Mouse (Mus musculus) liver, embryonic 11.5 days (tissue): ENCODE measurements at regions not wholly inside any gene's neighbourhood (a gene's known extent, or its start where the extent isn't known, plus 50 kb on each side); places are given as distances from the start of the nearest gene placed in this dataset.

Source experiments
- ATAC-seq: fragments of 200-750 bp; cut with Nextera tagmentation; replicated peaks from 2 replicates; pipeline ENCODE4 v1.8.0; 2017; ENCODE audit warnings: moderate number of reproducible peaks, mild to moderate bottlenecking, moderate TSS enrichment, moderate library complexity; ENCODE audit not compliant: low FRiP score
- DNase-seq: peaks from one replicate; pipeline ENCODE4 v3.0.0-alpha.2; 2017; ENCODE audit warnings: low spot score
- H3K27ac ChIP-seq: fragments of 300-500 bp; sonication (generic); 2 replicates; pipeline ENCODE4 v1.5.1; 2014; ENCODE audit warnings: mild to moderate bottlenecking, low read depth, low read length, control low read depth
- H3K27me3 ChIP-seq: fragments of 300-500 bp; sonication (generic); replicated peaks from 2 replicates; pipeline ENCODE4 v1.6.1; 2014; ENCODE audit warnings: low read length, mixed read lengths; ENCODE audit not compliant: control insufficient read depth, insufficient read depth
- H3K36me3 ChIP-seq: fragments of 300-500 bp; sonication (generic); 2 replicates; pipeline ENCODE4 v1.6.1; 2014; ENCODE audit warnings: mild to moderate bottlenecking, low read length, moderate library complexity, mixed read lengths; ENCODE audit not compliant: control insufficient read depth, insufficient read depth
- H3K4me1 ChIP-seq: fragments of 300-500 bp; sonication (generic); replicated peaks from 2 replicates; pipeline ENCODE4 v1.6.1; 2014; ENCODE audit warnings: low read length, mixed read lengths; ENCODE audit not compliant: control insufficient read depth, insufficient read depth
- H3K4me2 ChIP-seq: fragments of 300-500 bp; sonication (generic); 2 replicates; pipeline ENCODE4 v1.6.1; 2014; ENCODE audit warnings: mild to moderate bottlenecking, control low read depth, moderate library complexity
- H3K4me3 ChIP-seq: fragments of 300-500 bp; sonication (generic); 2 replicates; pipeline ENCODE4 v1.5.1; 2014; ENCODE audit warnings: low read depth, low read length, control low read depth
- H3K9ac ChIP-seq: fragments of 300-500 bp; sonication (generic); 2 replicates; pipeline ENCODE4 v1.6.1; 2014; ENCODE audit warnings: low read depth, low read length, control low read depth
- H3K9me3 ChIP-seq: fragments of 300-500 bp; sonication (generic); 2 replicates; pipeline ENCODE4 v1.6.1; 2016; ENCODE audit warnings: low read length, inconsistent platforms, mixed read lengths; ENCODE audit not compliant: control insufficient read depth
- WGBS: fragments of 180-500 bp; shearing (Covaris S2); extraction: QIAGEN DNeasy Blood & Tissue Kit; methylation state at CpG from one replicate; pipeline ENCODE4 v1.1.7; 2014; 5-methylcytosine and 5-hydroxymethylcytosine counted together

DNA sequence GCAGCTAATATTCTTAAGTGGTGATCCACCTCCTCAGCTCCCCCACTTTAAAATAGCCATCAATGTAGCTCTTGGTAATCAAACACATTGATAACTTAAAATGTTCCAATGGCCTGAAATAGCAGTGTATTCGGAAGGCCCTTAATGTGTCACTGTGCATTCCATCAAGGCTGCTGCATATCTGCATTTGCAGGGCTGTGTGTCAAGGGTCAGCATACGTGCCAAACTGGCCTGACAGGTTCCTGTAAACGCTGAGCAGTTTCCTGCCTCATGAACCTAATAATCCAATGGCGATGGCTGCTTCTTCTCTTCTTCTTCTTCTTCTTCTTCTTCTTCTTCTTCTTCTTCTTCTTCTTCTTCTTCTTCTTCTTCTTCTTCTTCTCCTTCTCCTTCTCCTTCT, 211.7 kb upstream of the Nfe2l3 start:
- H3K4me3 ChIP-seq: no peak overlapping the region
- H3K36me3 ChIP-seq: no peaks in the 10 kb centered on the region
- ATAC-seq: no peak
- no peaks in the 10 kb centered on the region for H3K27me3 ChIP-seq
- no peak for DNase-seq
- no peaks in the 10 kb centered on the region for H3K9me3 ChIP-seq
- H3K9ac ChIP-seq: no peak overlapping the region
- no peak overlapping the region for H3K27ac ChIP-seq
- no peak overlapping the region for H3K4me2 ChIP-seq
- no peaks in the 10 kb centered on the region for H3K4me1 ChIP-seq
- WGBS: 40% methylated on average over 4 of the region's 4 CpGs

DNA sequence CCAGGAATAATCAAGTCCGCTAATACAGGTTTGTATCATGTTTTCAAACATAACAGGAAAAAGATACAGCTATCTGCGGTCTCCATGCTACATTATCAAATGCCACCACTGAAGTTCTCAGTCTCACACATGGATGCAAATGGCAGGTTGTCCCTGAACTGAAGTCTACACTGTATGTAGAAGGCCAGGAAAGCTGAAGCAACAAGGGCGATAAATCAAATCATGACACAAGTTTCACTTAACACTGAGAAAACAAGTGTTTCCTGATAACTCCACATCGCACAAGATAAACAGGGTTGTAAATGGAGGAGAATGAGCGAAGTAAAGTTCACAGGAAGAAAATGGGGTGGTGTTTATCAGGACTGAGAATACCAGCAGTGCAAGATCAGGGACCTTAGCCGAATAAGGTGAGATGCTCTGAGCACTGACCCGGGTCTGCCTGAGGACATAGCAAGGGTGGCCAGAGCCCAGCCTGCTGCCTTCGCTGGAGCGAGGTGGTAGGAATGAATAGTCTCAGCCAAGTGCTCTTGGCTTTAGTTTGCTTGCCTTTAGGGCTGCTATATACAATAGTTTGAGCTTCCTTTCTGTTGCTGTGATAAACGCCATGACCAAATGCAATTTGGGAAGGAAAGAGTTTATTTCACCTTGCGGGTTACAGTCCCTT, 196.3 kb upstream of the Nfe2l3 start:
- 68% methylated on average over 11 of the region's 11 CpGs for whole genome bisulfite sequencing
- Histone ChIP-seq H3K9ac (no peak overlapping the region), H3K4me1 (no peaks in the 10 kb centered on the region), H3K9me3 (no peaks in the 10 kb centered on the region), H3K4me3 (no peak overlapping the region), H3K27ac (no peak overlapping the region), H3K36me3 (no peaks in the 10 kb centered on the region), H3K27me3 (no peaks in the 10 kb centered on the region), H3K4me2 (no peak overlapping the region)
- DNase-seq (no peak), ATAC-seq (no peak)

DNA sequence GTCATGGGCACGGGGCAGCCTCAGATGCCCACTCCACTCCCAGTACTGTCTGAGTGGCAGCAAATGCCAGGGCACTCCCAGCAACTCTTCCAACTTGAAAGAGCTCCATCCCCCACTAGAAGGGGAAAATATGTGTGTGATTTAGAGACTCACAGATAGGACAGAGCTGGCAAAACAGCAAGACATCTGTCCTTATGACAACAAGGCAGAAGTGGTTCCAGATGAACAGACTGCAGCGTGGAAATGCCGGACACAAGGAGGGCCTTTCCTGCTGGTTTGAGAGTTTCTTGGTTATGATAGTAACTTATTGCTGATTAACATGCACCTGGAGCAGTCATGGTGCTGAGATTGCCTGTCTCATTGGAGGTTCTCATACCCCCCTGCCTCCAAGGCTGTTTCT, 192.4 kb upstream of the Nfe2l3 start:
- no peak overlapping the region for H3K27ac ChIP-seq
- H3K9ac ChIP-seq: no peak overlapping the region
- no peaks in the 10 kb centered on the region for H3K36me3 ChIP-seq
- H3K9me3 ChIP-seq: no peaks in the 10 kb centered on the region
- ATAC-seq (no peak), DNase-seq (no peak)
- H3K4me3 ChIP-seq: no peak overlapping the region
- H3K27me3 ChIP-seq: no peaks in the 10 kb centered on the region
- no peaks in the 10 kb centered on the region for H3K4me1 ChIP-seq
- no peak overlapping the region for H3K4me2 ChIP-seq
- 94% methylated on average over 3 of the region's 3 CpGs for WGBS

DNA sequence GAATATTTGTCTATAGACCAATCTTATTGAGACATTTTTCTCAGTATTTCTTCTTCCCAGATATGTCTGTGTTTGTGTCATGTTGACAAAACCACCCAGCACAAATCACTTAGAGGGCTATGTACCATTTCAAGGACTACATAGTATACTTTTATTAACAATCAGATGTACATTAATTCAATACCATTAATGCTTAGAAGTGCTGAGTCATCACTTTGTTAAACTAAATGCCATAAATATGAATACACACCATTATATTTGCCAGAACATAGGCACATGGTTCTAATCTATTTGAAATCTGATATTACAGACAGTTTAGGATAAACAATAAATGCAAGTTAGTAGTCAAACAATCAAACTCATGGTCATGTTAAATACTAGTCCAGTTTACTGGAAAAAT, 182.2 kb upstream of the Nfe2l3 start:
- Histone ChIP-seq H3K4me3 (no peak overlapping the region), H3K27me3 (no peaks in the 10 kb centered on the region), H3K9ac (no peak overlapping the region), H3K36me3 (no peaks in the 10 kb centered on the region), H3K4me2 (no peak overlapping the region), H3K9me3 (no peaks in the 10 kb centered on the region), H3K4me1 (no peaks in the 10 kb centered on the region), H3K27ac (no peak overlapping the region)
- ATAC-seq (no peak), DNase-seq (no peak)

DNA sequence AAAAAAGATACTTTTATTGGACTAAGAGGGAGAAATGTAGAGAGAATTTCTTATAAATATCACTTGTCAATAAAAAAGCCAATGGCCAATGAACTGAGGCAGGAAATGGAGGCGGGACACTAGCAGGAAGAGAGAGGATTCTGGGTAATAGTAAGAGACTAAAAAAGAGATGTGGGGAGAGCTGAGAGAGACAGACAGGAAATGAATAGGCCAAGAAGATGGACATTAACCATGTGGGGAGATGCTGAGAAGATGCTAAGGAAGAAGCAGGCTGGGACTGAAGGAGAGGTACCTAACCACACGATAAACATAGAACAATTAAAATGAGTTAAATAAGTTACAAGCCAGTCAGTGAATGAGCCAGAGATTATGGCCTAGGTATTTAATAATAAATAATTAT, 181.0 kb upstream of the Nfe2l3 start:
- DNase-seq: no peak
- no peaks in the 10 kb centered on the region for H3K36me3 ChIP-seq
- WGBS: 93% methylated on average over 2 of the region's 2 CpGs
- no peak for ATAC-seq
- H3K4me3 ChIP-seq: no peak overlapping the region
- H3K9me3 ChIP-seq: no peaks in the 10 kb centered on the region
- no peak overlapping the region for H3K27ac ChIP-seq
- no peaks in the 10 kb centered on the region for H3K4me1 ChIP-seq
- no peak overlapping the region for H3K9ac ChIP-seq
- no peaks in the 10 kb centered on the region for H3K27me3 ChIP-seq
- no peak overlapping the region for H3K4me2 ChIP-seq

DNA sequence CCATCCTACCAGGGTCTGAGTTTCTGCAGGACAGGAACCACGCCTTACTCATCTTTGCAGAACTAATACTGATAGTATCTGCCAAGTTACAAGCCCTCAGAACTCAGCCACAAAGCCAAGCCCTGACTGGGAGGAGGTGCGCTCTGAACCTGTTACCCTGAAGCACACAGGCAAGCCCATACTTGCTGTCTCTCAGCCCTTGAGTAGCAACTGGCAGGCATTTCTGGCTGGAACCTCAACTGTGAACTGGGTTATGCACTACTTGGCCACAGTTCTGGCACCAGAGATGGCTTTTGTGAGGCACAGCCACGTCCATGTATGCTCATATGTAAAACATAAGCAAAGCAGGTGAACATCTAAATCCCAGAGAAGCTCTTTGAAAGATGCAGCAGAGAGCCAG, 179.7 kb upstream of the Nfe2l3 start:
- no peaks in the 10 kb centered on the region for H3K36me3 ChIP-seq
- H3K9me3 ChIP-seq: no peaks in the 10 kb centered on the region
- H3K4me1 ChIP-seq: peaks cover 9% of the 10 kb centered on the region; the same call in 1 of the 2 replicates
- no peak overlapping the region for H3K4me2 ChIP-seq
- no peak overlapping the region for H3K27ac ChIP-seq
- H3K9ac ChIP-seq: no peak overlapping the region
- 73% methylated on average over 3 of the region's 3 CpGs for WGBS
- H3K4me3 ChIP-seq: no peak overlapping the region
- ATAC-seq (no peak), DNase-seq (no peak)
- no peaks in the 10 kb centered on the region for H3K27me3 ChIP-seq

DNA sequence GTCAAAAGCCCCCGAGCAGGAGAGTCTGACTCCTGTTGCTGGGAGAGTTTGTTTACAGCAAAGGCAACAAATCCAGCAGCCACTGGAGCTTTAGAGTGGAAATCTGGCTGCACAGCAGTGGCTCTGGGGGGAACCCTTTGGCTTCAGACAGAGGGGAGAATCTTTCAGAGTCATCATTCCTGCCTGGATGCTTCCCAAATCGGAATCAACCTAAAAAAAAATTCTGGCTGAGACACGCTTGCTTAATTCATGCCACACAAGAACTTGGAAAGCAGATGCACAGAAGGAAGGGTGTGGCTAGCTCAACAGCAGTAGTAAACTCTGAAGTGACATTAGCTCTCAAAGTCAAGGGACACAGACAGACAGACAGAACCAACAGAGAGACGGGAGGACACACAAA, 175.8 kb upstream of the Nfe2l3 start:
- WGBS: 70% methylated on average over 4 of the region's 4 CpGs
- DNase-seq (no peak), ATAC-seq (no peak)
- no peak overlapping the region for H3K9ac ChIP-seq
- peaks cover 12% of the 10 kb centered on the region for H3K4me1 ChIP-seq
- H3K9me3 ChIP-seq: no peaks in the 10 kb centered on the region; the same call in 1 of the 2 replicates
- no peaks in the 10 kb centered on the region for H3K36me3 ChIP-seq
- no peaks in the 10 kb centered on the region for H3K27me3 ChIP-seq
- H3K27ac ChIP-seq: no peak overlapping the region
- no peak overlapping the region for H3K4me2 ChIP-seq
- no peak overlapping the region for H3K4me3 ChIP-seq

DNA sequence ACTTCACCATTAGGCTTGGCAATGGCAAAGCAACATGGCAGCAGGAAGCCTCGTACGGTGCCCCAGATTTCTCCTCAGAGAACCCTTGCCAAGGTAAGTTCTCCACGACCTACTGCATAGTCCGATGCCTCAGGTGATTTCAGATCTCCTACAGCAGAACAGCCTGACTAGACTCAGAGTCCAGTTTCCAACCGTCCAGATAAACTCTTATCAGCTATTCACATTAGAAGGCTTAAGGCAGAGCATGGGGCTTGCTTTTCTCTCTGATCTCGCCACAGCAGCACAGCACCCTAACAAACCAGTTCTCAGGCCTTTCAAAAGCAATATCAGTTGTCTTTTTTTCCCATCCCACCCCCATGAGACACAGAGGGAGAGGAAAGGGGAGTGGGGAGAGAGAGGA, 174.9 kb upstream of the Nfe2l3 start:
- Histone ChIP-seq H3K9me3 (no peaks in the 10 kb centered on the region; the same call in 1 of the 2 replicates), H3K27me3 (no peaks in the 10 kb centered on the region), H3K27ac (no peak overlapping the region), H3K4me3 (no peak overlapping the region), H3K9ac (no peak overlapping the region), H3K4me1 (peaks cover 12% of the 10 kb centered on the region), H3K4me2 (peak overlapping the region; percentile 33), H3K36me3 (no peaks in the 10 kb centered on the region)
- ATAC-seq (peak; percentile 61; the same call in 1 of the 2 replicates), DNase-seq (no peak)
- WGBS: 52% methylated on average over 6 of the region's 6 CpGs

DNA sequence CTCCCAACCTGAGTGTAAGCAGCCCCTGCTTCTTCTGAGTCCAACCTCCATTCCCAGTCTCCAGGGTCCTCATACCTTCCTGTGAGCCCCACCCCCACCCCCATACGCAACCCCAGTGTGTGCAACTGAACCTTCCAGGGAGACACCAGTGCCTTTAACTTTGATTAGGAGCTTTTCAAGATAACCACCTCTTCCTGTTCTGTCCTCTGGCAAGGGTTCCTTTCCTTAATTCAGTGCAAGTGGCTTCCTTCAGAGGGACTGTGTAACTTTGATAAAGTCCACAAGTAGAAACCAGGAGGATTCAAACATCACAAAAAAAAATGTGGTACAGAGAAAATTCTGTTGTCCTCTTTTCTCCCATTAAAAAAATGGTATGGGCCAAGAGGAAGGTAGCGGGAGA, 174.2 kb upstream of the Nfe2l3 start:
- ATAC-seq: no peak
- H3K4me1 ChIP-seq: peaks cover 12% of the 10 kb centered on the region
- DNase-seq: no peak
- H3K4me2 ChIP-seq: peak overlapping the region; percentile 19; the same call in 1 of the 2 replicates
- H3K36me3 ChIP-seq: no peaks in the 10 kb centered on the region
- H3K9ac ChIP-seq: no peak overlapping the region
- H3K4me3 ChIP-seq: no peak overlapping the region
- WGBS: 36% methylated on average over 2 of the region's 2 CpGs
- H3K27me3 ChIP-seq: no peaks in the 10 kb centered on the region
- no peak overlapping the region for H3K27ac ChIP-seq
- H3K9me3 ChIP-seq: no peaks in the 10 kb centered on the region; the same call in 1 of the 2 replicates
